Mouse (Mus musculus): ENCODE data around the gene Pgf. TPM values are rescaled to one million over a fixed set of nuclear protein-coding genes. Genes with fewer than 3 reads are reported as not detected.

Pgf gene
- polyA plus RNA-seq (2012; ENCODE audit: low replicate concordance): 0.12 and 0.29 TPM in 2 replicates

GRCm38 (mm10) chr12:85177740-85178239 is at the start of gene Pgf:
Gene Pgf (minus strand): TSS chr12:85177790.

GRCm38 (mm10) chr12:85219236-85219904 is 41.8 kb upstream of the Pgf start, which contains the start of gene Eif2b2:
Gene Eif2b2 (plus strand): TSS chr12:85219481.

GRCm38 (mm10) chr12:85151002-85151774 is 26.4 kb downstream of the Pgf start, which contains the start of gene Rps6kl1:
Gene Rps6kl1 (minus strand): TSS chr12:85151264.

Other genes starting within 250 kb of the Pgf start
- 5.4 and 18.2 TPM in 2 replicates for gene Fcf1, start 206.9 kb downstream of the Pgf start, polyA plus RNA-seq (2012; ENCODE audit: low replicate concordance)
- 4.9 and 11.6 TPM in 2 replicates for gene Arel1, start 206.9 kb downstream of the Pgf start, polyA plus RNA-seq (2012; ENCODE audit: low replicate concordance)
- 37.3 and 38.0 TPM in 2 replicates for gene Ylpm1, start 181.5 kb downstream of the Pgf start, polyA plus RNA-seq (2012; ENCODE audit: low replicate concordance)
- gene Prox2, start 67.0 kb downstream of the Pgf start, polyA plus RNA-seq (2012; ENCODE audit: low replicate concordance): 5.1 and 6.5 TPM in 2 replicates
- gene Dlst, start 67.0 kb downstream of the Pgf start, polyA plus RNA-seq (2012; ENCODE audit: low replicate concordance): 290 and 660 TPM in 2 replicates
- 0.42 and 0.45 TPM in 2 replicates for gene Rps6kl1, start 26.5 kb downstream of the Pgf start, polyA plus RNA-seq (2012; ENCODE audit: low replicate concordance)
- 114 and 244 TPM in 2 replicates for gene Eif2b2, start 41.7 kb upstream of the Pgf start, polyA plus RNA-seq (2012; ENCODE audit: low replicate concordance)
- 2.5 and 3.7 TPM in 2 replicates for gene Mlh3, start 92.8 kb upstream of the Pgf start, polyA plus RNA-seq (2012; ENCODE audit: low replicate concordance)
- gene Acyp1, start 110.6 kb upstream of the Pgf start, polyA plus RNA-seq (2012; ENCODE audit: low replicate concordance): 18.1 and 48.2 TPM in 2 replicates
- 0.05 TPM in 1 of 2 replicates, not detected in the other for gene Zc2hc1c, start 110.8 kb upstream of the Pgf start, polyA plus RNA-seq (2012; ENCODE audit: low replicate concordance)
- 13.4 and 18.3 TPM in 2 replicates for gene Nek9, start 161.6 kb upstream of the Pgf start, polyA plus RNA-seq (2012; ENCODE audit: low replicate concordance)
- 134 and 186 TPM in 2 replicates for gene Tmed10, start 197.1 kb upstream of the Pgf start, polyA plus RNA-seq (2012; ENCODE audit: low replicate concordance)